Mouse (Mus musculus) E14TG2a.4 (cell line): ENCODE measurements at regions not wholly inside any gene's neighbourhood (a gene's known extent, or its start where the extent isn't known, plus 50 kb on each side); places are given as distances from the start of the nearest gene placed in this dataset.

Experiments used
- CTCF ChIP-seq: conservative IDR thresholded peaks from 2 replicates; pipeline ENCODE4 v1.5.1; 2014; ENCODE audit warnings: low read length
- NANOG ChIP-seq: IDR thresholded peaks from 2 replicates; pipeline ENCODE4 v1.6.1; 2014; ENCODE audit warnings: borderline replicate concordance, low read length, mixed read lengths
- POU5F1 ChIP-seq: IDR thresholded peaks from 2 replicates; pipeline ENCODE4 v1.6.1; 2014; ENCODE audit warnings: low read length, borderline replicate concordance

DNA sequence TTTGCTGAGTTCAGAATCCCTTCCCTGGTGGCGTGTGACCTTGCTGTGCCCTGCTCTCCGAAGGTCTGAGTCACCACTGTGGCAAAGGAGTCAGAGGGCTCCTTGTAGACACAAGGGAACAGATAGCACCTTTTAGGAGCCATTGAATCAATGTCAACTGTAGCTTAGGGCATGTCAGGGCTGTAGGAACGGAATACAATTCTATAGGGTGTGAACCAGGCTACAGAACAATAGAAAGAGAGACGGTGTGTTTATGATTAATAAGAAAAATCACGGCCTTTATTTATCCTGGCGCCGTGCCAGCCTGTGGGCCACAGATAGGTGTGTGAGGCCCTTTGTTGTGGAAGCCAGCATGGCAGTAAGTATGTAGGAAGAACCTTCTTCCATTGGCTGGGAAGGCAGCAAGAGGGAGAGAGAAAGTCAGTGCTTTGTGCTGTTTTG lies 228.4 kb upstream of the Foxq1 start:
- TF ChIP-seq CTCF: no peak
- TF ChIP-seq NANOG: no peak
- TF ChIP-seq POU5F1: no peak
